Mouse (Mus musculus) T-helper 1 cell (primary cell): ENCODE results near the gene E330009J07Rik.

Experiments used
- in situ Hi-C: fragments of 300-600 bp; cut with MboI, MseI; formaldehyde crosslinking; loops from one replicate; pipeline ENCODE4 v1.15.1; 2025; ENCODE audit warnings: high pct_unique_total_duplicates

The E330009J07Rik gene

GRCm38 (mm10) chr6:40430251-40430650, 5.7 kb downstream of the E330009J07Rik start:
- in situ Hi-C loops, result no loop called here

- in situ Hi-C loops, result no loop called here
These were observed 6.4 kb downstream of the E330009J07Rik start for GRCm38 (mm10) chr6:40429521-40429931.

DNA sequence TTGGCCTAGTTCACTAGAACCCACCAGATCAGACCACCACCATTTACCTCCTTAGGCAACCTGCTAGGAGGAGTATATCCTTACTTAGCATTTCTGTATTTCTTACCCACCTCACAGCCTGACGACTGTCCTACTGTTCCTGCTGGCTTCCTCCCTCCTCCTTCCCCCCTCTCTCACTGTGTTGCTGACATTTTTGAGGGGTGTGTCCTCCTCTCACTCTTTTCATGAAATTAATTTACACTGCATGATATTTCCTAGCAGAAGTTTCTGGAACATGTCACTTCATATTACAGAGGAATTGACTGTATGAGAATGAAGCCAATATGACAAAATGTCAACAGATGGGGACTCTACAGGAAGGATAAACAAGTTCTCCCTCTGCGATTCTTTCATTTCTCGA, 7.2 kb downstream of the E330009J07Rik start:
- in situ Hi-C loops, result no loop called here

DNA sequence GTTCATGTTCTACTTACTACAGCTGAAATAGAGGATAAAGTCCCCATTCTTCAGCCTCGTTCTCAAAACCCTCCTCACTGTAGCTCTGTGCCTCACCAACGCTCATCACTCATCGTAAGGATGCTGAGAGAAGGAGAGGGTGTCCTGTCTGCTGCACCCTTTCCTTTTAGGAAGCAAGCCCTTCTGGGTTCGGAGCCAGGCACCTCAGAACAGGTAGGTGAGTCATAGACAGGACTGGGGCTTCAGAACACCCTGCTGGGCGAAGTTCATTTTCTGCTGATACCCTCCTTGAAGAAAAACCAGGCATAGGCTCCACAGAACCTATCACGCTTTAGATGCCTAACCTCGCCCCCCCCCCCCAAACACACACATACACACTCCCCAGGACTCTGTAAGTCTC, 8.5 kb downstream of the E330009J07Rik start:
- in situ Hi-C loops, result no loop called here

- in situ Hi-C loops, result no loop called here
These were observed 12.2 kb downstream of the E330009J07Rik start for GRCm38 (mm10) chr6:40423774-40424173.

DNA sequence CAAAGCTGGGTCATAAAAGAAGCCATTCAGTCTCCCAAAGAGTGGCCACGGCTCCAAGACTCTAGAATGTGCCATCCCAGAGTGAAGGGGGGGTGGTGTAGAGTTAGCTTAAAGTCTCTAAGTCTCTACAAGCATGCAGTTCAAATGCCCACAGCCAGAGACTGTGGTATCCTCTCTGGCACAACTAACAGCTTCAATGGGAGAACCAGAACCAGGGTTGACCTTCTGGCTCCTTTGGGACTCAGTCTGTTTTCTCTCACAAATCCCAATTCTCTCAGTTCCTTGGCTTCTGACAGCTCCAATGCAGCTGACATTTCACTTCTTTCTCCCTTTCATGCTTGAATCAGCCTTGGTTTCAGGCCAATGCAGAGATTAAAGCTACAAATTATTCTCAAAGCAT, 12.9 kb downstream of the E330009J07Rik start:
- in situ Hi-C loops, result no loop called here

GRCm38 (mm10) chr6:40421099-40421498, 14.8 kb downstream of the E330009J07Rik start:
- in situ Hi-C loops, result no loop called here

DNA sequence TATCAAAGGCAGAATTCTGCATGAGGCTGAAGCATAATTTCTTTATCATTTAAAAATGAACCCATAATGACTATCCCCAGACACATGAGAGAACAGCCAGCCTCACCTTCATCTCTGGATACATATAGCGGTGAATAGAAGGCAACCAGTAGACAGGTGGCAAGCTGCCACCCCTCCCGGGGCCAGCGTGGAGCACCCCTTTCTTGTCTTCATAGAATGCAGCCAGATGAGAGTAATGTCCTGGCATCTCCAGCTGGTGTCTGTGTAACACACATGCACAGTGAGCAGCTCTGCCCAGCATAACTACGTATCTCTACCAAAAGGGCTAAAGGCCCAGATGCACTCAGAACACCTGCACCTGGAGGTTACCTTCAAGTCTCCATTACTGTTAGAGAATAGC, 17.5 kb downstream of the E330009J07Rik start:
- in situ Hi-C loops, result no loop called here

GRCm38 (mm10) chr6:40415799-40416198, 20.1 kb downstream of the E330009J07Rik start:
- in situ Hi-C loops, result no loop called here

- in situ Hi-C loops, result no loop called here
These were observed 22.4 kb downstream of the E330009J07Rik start for GRCm38 (mm10) chr6:40413565-40413964.

DNA sequence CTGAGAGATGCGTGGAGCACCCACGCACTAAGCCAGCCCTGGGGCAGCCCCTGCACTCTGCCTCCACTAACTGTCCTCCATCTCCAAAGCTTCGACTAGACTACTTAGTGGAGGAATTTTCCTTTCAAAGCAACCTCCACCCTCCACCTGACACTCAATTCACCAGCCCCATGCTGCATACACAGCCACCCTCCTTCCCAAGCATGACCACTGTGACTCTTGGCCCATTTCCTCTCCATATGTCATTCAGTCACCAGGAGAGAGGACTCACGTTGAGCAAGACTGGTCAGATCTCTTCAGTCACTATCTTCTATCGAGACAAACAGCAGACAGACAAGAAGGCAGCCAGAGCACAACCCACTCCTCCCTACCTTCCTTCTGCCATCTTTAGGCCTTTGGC, 22.9 kb downstream of the E330009J07Rik start:
- in situ Hi-C loops, result no loop called here

DNA sequence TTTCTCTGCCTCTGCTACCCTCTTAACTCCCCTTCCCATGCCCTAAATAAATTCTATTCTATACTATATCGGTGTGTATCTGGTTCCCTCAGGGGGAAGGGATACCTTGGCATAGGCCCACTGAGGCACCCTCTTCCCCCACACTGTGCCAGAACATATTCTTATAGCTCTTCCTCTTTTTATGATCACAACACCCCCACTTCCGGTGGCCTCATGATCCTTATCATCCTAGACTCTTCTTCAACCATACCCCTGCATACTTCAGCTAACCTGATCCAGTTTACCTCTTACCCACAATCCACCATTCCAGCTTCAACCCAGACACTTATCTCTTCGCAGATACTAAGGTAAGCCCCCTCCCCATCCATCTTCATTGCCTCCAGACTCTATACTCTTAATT, 24.9 kb downstream of the E330009J07Rik start:
- in situ Hi-C loops, result no loop called here

DNA sequence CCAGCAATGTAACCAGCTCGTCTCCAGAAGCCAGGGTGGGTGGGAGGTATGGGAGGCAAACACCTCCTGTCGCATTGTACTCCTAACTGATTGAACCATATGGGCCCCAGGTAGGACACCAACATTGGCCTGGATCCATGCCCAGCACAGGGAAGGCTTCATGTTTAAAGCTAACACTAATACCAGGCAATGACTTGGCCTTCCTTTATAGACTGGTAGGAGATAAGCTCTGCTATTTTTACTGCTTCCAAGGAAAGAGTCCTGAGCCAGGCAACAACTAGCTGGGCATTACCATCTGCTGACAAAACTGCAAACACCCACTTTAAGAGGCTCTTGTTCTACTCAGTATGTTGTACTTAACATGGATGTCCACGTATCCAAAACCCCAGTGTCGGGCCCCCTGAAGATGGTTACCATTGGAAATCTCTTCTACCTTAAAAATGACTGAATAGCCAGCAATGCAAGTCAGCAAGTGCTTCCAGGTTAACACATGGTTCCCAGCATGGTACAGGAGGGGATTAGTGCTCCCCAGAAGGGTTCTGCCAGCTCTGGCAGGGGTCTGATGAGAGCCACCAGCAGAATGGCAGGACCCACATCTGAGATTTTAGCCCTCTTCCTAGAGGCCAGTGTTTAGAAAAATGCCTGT, 32.2 kb downstream of the E330009J07Rik start:
- in situ Hi-C loops, result no loop called here

DNA sequence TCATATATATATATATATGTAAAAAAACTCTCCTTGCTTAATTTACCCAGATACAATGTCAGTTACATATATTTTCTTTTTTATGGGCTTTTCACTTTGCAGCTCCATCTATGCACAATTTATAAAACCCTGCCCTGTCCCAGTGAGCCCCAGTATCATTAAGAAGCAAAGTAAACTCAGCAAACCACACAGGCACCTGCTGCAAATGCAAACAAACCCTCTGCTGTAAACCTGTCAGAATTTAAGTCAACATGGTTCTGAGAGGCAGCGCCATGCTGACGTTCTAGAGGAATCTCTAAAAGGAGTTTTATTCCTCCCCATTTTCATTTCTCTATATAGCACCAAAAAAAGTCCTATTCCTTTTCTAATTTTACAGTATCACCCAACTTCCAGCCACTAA, 33.9 kb downstream of the E330009J07Rik start:
- in situ Hi-C loops, result no loop called here

- in situ Hi-C loops, result no loop called here
These were observed 42.7 kb downstream of the E330009J07Rik start for GRCm38 (mm10) chr6:40393213-40393612.

DNA sequence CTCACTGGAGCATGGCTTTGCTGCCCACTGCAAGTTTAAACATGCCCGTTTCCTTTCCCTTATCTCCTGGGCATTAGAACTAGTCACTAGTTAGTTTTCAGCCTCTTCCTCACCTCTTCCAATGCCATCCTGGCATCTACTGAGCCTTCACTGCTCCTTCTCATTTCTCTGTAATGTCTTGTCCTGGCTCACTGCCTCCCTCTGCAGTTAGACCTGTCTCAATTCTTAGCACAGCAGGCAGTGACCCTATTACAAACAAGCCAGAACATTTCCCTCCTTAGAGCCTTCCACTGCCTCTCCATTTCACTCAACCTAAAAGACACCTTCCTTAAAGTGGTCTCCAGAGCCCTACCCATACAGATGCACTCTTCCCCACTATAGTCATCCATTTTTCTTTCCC, 45.0 kb downstream of the E330009J07Rik start:
- in situ Hi-C loops, result no loop called here

DNA sequence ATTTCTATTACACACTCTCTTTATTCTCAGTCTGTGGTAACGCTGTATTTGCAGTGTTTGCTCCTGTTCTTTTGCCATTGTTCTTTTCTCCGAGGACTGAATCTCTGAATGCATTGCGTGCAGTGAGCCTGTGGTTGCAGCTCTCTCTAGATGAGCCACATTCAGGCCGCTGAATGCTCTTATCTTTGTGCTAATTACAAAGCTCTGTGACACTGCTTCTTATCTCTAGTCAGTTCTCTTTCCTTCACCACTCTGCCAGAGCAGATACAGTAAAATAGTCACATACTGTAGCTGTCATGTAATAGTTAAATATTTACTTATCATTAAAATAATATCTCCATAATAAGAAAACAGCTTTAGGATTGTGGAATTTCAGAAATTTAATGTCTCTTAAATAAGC, 47.3 kb downstream of the E330009J07Rik start:
- in situ Hi-C loops, result no loop called here

DNA sequence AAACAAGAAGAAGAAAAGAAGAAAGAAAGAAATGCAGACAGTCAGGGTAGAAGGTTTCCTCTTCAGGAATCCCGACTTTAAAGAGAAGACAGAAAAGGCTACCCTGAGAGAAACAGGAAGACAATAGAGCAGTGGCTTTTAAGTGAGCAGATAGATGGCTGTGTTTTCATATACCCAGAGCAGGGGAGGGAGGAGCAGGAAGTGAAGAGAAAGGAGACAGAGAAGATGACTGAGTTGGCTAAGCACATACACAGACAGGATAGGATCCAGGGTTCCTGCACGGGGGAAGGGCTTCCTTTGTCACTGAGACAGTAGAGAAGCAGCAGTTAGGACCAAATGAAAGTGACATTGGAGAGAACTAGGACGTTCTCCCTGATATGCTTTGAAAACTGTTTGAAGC, 50.3 kb downstream of the E330009J07Rik start:
- in situ Hi-C loops, result no loop called here

DNA sequence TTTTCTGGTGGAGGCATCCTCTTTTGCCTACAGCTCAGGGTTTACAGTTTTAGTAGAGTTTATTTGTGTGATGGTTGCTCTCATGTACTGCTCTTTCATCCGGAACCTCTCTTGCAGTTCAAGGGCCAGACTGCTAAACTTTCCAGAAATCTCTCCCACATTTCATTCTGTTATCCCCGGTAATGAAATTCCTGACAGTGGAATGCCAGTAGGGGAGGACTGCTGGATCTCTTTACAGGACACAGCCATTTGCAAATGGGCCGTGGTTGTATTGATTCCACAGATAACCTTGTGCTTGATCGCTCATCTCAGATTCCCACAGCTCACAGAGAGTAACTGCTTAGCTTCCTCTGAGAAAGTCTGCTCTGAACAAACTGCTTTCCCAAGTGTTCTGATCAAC, 54.0 kb downstream of the E330009J07Rik start:
- in situ Hi-C loops, result no loop called here

GRCm38 (mm10) chr6:40380181-40380580, 55.8 kb downstream of the E330009J07Rik start:
- in situ Hi-C loops, result no loop called here

- in situ Hi-C loops, result no loop called here
These were observed 64.9 kb downstream of the E330009J07Rik start for GRCm38 (mm10) chr6:40371031-40371430.

DNA sequence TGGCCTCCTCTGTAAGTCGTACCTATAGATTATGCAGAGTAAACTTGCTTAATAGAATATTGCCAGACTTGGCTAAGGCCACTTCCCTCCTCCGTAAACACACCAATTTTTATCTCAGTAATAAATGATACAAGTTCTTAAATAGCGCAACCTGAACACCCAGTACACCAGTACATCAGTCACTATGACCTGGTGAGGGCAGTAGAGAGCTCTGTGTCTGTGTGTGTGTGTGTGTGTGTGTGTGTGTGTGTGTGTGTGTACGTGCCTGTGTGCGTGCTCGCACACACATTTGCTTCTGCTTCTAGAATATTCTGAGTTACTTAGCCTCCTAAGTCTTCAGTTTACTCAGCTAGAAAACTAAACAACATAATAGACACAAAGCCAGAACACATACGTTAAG, 82.6 kb downstream of the E330009J07Rik start:
- in situ Hi-C loops, result no loop called here
